Mouse (Mus musculus) cortical plate, adult 2 months (tissue): ENCODE measurements around the gene Cpne5. TPM values are rescaled to one million over a fixed set of nuclear protein-coding genes. Genes with fewer than 3 reads are reported as not detected.
A peak's percentile ranks its signal among the peaks of the same experiment; 100 is the strongest.
"Not testable (repeated sequence)": the region's sequence is repeated elsewhere in the genome, so short reads cannot be mapped to it uniquely, and the experiment has no call there.

Experiments
- H3K27ac ChIP-seq: fragments of 200-500 bp; 2 replicates; pipeline ENCODE4 v1.5.1; 2012; ENCODE audit warnings: low read length, control low read depth, inconsistent platforms; ENCODE audit not compliant: insufficient read depth
- H3K4me1 ChIP-seq: fragments of 200-500 bp; 2 replicates; pipeline ENCODE4 v1.6.1; 2011; ENCODE audit warnings: low read length; ENCODE audit not compliant: control insufficient read depth, insufficient read depth
- H3K4me3 ChIP-seq: fragments of 200-500 bp; 2 replicates; pipeline ENCODE4 v1.5.1; 2011; ENCODE audit warnings: mild to moderate bottlenecking, low read length, control low read depth; ENCODE audit not compliant: insufficient read depth
- CTCF ChIP-seq: fragments of 200-500 bp; IDR thresholded peaks from 2 replicates; pipeline ENCODE4 v1.5.1; 2011; ENCODE audit warnings: mild to moderate bottlenecking, control low read depth, low read length; ENCODE audit not compliant: insufficient read depth; ENCODE audit errors: extremely low read depth
- POLR2A ChIP-seq: fragments of 200-500 bp; IDR thresholded peaks from 2 replicates; pipeline ENCODE4 v1.6.1; 2011; ENCODE audit warnings: mild to moderate bottlenecking, low read length, control low read depth; ENCODE audit not compliant: insufficient read depth; ENCODE audit errors: extremely low read depth
- polyA plus RNA-seq: library from polyadenylated mRNA; depleted of rRNA; stranded (reverse); fragments of >200 nt; gene quantifications from 2 replicates; pipeline ENCODE4 v1.2.3, GENCODE M21; 2012

Cpne5 gene
- polyA plus RNA-seq, 1 experiment = 107 TPM

GRCm38 (mm10) chr17:29258921-29259320 is 21.0 kb upstream of the Cpne5 start:
- no peak overlapping the region for H3K27ac ChIP-seq
- H3K4me3 ChIP-seq = no peak overlapping the region
- TF ChIP-seq CTCF (no peak), POLR2A (no peak)
- no peaks in the 10 kb centered on the region for H3K4me1 ChIP-seq

- no peak overlapping the region for H3K4me3 ChIP-seq
- H3K4me1 ChIP-seq = no peaks in the 10 kb centered on the region
- TF ChIP-seq POLR2A = no peak
- no peak for TF ChIP-seq CTCF
- no peak overlapping the region for H3K27ac ChIP-seq
These were observed 20.1 kb upstream of the Cpne5 start for GRCm38 (mm10) chr17:29258025-29258558.

DNA sequence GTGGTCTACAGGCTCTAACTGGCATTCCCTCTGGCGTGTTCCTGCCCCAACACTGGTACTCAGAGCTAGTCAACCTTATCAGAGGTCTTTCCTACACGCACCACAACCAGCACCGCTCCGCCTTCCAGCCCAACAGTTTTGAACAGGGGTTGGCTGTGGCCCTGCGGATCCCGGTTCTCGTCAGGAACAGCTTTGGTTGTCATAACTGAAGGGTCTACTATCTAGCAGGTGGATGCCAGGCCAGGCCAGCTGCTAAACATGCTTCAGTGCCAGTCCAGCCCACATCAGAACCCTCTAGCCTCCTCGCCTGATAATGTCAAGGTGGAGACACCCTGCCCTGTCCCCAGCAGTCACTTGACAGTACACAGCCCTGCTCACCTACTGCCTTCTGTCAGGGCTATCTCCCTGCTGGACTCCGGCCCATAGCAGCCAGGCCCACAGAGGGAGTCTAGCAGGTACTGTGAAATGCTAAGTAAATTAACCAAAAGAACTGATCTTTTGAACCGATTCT is 19.1 kb upstream of the Cpne5 start:
- no peak overlapping the region for H3K4me3 ChIP-seq
- TF ChIP-seq POLR2A (no peak), CTCF (no peak)
- H3K27ac ChIP-seq = no peak overlapping the region
- H3K4me1 ChIP-seq = no peaks in the 10 kb centered on the region

DNA sequence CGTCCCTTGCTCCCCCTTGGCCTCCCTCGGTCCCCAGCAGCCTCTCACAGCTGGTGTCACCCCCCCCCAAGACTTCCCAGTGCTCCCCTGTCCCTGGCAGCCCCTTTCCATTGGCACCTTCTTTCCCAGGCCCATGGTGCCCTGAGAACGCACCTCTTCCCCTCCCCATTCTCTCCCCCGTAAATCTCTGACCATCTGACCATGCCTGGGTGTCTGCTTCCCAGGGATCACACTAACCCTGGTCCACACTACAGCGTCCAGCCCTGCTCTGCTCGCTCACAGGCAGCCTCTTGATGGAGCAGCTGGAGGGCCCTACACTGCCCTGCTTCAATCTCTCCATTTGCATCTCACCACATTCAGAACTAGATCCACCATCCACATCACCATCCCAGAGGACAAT is 18.5 kb upstream of the Cpne5 start:
- Histone ChIP-seq H3K4me3 (no peak overlapping the region), H3K4me1 (no peaks in the 10 kb centered on the region), H3K27ac (no peak overlapping the region)
- TF ChIP-seq POLR2A = no peak

DNA sequence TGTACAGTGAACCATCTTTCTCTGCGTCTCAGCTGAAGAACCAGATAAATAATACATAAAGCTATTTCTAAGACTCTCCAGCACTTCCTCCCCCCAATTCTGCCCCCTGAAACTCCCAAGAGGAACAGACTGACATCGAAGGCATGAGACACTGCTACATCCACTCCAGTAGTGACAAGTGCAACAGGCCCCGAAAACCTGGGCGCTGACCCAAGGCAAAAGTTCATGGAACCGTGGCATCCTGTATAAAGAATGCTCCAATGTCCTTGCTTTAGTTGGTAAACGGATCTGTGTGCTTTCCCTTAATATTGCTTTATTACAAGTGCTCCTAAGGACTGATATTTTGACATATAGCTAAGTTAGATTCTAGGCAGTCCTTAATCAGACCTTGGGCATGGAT is 16.8 kb upstream of the Cpne5 start:
- H3K4me1 ChIP-seq, H3K27ac ChIP-seq, H3K4me3 ChIP-seq: not testable (repeated sequence)

DNA sequence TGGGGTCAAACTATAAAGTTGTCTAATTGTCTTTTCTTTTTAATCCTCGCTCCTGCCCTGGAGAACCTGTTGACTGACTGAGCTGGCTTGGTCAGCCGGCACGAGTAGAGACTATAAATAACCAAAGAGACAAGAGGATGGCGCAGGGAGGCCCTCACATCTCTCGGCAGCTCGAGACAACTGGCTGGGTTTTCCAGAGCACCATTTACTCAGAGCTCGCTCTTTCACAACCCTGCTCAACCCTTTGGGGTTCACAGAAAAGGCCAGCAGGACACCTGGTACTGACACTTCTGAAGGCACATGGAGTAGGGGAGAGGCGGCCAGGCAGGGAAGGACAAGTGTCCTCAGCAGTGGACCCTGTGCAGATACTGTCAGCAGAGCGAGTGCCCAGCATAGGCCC is 15.7 kb upstream of the Cpne5 start:
- H3K4me3 ChIP-seq = no peak overlapping the region
- no peak overlapping the region for H3K27ac ChIP-seq
- no peaks in the 10 kb centered on the region for H3K4me1 ChIP-seq
- TF ChIP-seq CTCF (no peak), POLR2A (no peak)

DNA sequence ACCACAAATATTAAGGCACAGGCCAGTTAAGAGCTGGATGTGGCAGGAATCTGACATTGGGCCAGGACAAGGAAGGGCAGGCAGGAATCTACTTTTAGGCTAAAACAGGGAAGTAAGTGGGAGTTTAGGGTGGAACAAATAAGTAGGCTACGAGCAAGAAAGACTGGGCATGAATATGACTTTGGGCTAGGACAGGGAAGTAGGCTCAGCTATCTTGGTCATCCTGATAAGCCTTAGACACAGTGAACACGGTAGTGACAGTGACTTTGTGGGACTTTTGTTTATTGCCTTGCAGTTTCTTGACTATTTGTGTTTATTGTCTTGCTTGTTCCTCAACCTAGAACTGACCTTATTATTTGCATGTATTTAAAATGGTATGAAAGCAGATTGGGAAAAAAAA is 15.3 kb upstream of the Cpne5 start:
- TF ChIP-seq CTCF (no peak), POLR2A (no peak)
- H3K27ac ChIP-seq = no peak overlapping the region
- H3K4me3 ChIP-seq = no peak overlapping the region
- H3K4me1 ChIP-seq = no peaks in the 10 kb centered on the region; the same call in 1 of the 2 replicates

DNA sequence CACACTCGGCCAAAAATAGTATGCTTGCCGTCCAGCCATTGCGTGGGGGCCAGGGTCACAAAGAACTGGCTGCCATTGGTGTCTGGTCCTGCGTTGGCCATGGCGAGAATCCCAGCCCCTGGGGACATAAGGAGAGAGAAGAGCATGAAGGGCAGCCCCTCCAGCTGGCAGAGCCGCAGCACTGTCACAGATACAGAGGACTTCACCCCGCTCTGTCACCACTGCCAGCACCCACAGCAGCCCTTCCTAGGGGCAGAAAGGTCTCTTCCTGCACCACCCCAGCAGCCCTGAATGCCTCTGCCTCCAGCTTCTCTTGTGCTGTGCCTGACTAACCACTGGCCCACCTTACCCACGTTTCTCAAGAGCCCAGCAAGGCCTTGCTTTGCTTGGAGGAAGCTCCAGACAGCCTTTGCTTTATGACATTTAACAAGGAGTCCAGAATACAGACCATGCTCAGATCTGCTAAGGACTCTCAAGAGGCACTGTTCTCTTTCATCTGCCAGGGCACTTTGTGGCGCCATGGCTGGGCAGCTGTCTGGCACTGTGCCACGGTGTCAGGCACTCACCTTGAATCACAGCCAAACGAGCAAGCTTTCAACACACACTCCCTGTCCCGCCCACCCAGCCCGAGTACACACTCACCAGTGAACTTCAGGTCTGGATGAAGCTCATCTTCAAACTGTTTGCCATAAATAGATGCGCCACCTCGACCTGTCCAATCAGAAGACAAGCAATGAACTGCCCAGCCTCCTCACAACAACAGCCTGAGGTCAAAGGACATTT is 13.8 kb upstream of the Cpne5 start:
- Histone ChIP-seq H3K27ac (no peak overlapping the region), H3K4me3 (no peak overlapping the region), H3K4me1 (no peaks in the 10 kb centered on the region; the same call in 1 of the 2 replicates)
- TF ChIP-seq POLR2A (no peak), CTCF (no peak)

- not testable (repeated sequence) for H3K4me3 ChIP-seq, H3K27ac ChIP-seq, H3K4me1 ChIP-seq
These were observed 13.0 kb upstream of the Cpne5 start for GRCm38 (mm10) chr17:29251006-29251405.

DNA sequence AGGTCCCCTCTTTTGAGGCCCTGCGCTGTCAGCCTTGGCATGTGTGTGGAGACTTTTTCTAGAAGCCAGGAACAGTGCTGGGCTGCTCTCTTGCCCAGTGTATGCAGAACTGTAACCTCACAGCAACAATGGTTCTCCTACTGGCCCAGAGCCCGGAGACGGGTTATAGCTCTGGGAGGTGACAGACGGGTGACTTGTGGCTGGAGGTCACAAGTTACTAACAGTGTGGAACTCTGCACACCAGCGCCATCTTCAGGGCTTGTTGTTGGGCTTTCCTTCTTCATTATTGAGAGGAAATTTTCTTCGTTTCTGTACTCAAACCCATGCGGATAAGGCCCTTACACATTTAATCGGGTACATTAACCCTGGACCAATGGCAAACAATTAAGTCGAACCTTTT is 11.5 kb upstream of the Cpne5 start:
- H3K27ac ChIP-seq = no peak overlapping the region
- H3K4me3 ChIP-seq = no peak overlapping the region
- TF ChIP-seq POLR2A (no peak), CTCF (peak; percentile 30; the same call in 1 of the 2 replicates)
- H3K4me1 ChIP-seq = no peaks in the 10 kb centered on the region; the same call in 1 of the 2 replicates

GRCm38 (mm10) chr17:29247881-29248280 is 9.9 kb upstream of the Cpne5 start:
- Histone ChIP-seq H3K4me3 (no peak overlapping the region), H3K4me1 (no peaks in the 10 kb centered on the region; the same call in 1 of the 2 replicates), H3K27ac (no peak overlapping the region)
- TF ChIP-seq CTCF = no peak
- TF ChIP-seq POLR2A = no peak
